Mouse (Mus musculus) liver (tissue): ENCODE measurements at regions not wholly inside any gene's neighbourhood (a gene's known extent, or its start where the extent isn't known, plus 50 kb on each side); places are given as distances from the start of the nearest gene placed in this dataset.
"Not testable (repeated sequence)": the region's sequence is repeated elsewhere in the genome, so short reads cannot be mapped to it uniquely, and the experiment has no call there.

Experiments
- DNase-seq: peaks from one replicate; pipeline ENCODE4 v3.0.0-alpha.2; 2020; ENCODE audit warnings: mixed read lengths

GRCm38 (mm10) chr14:86159151-86159550 lies 981.9 kb downstream of the Diaph3 start:
- DNase-seq, result no peak

GRCm38 (mm10) chr14:86154688-86155087 lies 986.3 kb downstream of the Diaph3 start:
- DNase-seq, result no peak

- DNase-seq, result no peak
Observed at GRCm38 (mm10) chr14:86151276-86151675, 989.8 kb downstream of the Diaph3 start.

GRCm38 (mm10) chr14:86150329-86150866 lies 990.6 kb downstream of the Diaph3 start:
- no peak for DNase-seq

GRCm38 (mm10) chr14:86115254-86116057 lies 1025.6 kb downstream of the Diaph3 start:
- DNase-seq, result no peak

- DNase-seq, result no peak
Observed at GRCm38 (mm10) chr14:86101497-86101896, 1039.5 kb downstream of the Diaph3 start.

GRCm38 (mm10) chr14:86070313-86071100 lies 1070.5 kb downstream of the Diaph3 start:
- no peak for DNase-seq

GRCm38 (mm10) chr14:86069329-86069728 lies 1071.7 kb downstream of the Diaph3 start:
- no peak for DNase-seq

- DNase-seq, result no peak
Observed at GRCm38 (mm10) chr14:86067743-86068142, 1073.3 kb downstream of the Diaph3 start.

- no peak for DNase-seq
Observed at GRCm38 (mm10) chr14:86063620-86063943, 1077.5 kb downstream of the Diaph3 start.

- no peak for DNase-seq
Observed at GRCm38 (mm10) chr14:86062885-86063619, 1078.0 kb downstream of the Diaph3 start.

- DNase-seq, result no peak
Observed at GRCm38 (mm10) chr14:86056991-86057390, 1084.0 kb downstream of the Diaph3 start.

- DNase-seq, result no peak
Observed at GRCm38 (mm10) chr14:86054668-86055067, 1086.4 kb downstream of the Diaph3 start.

- DNase-seq, result no peak
Observed at GRCm38 (mm10) chr14:86029401-86029800, 1111.6 kb downstream of the Diaph3 start.

- not testable (repeated sequence) for DNase-seq
Observed at GRCm38 (mm10) chr14:86017611-86018010, 1123.4 kb downstream of the Diaph3 start.
